Mouse (Mus musculus) left cerebral cortex, postnatal 25 days (tissue): ENCODE measurements around the gene Itgb1bp1. TPM values are rescaled to one million over a fixed set of nuclear protein-coding genes. Genes with fewer than 3 reads are reported as not detected.

Experiments used
- DNase-seq, 2 experiments: peaks; one replicate each; pipeline ENCODE4 v3.0.0; 2022; ENCODE audit warnings: low spot score in 2 of 2, mixed read lengths in 1 of 2
- intact Hi-C: fragments of 180-260 bp; cut with DNase I; formaldehyde crosslinking; loops from one replicate; pipeline ENCODE4 v1.15.1; 2025
- total RNA-seq, 2 experiments: library from RNA; stranded (reverse); gene quantifications; 2 replicates each; pipeline ENCODE4 v1.2.3; 2021

Gene Itgb1bp1
- 10 to 100 TPM; 33.0 to 35.2 TPM for total RNA-seq

- peak; percentile 99 for DNase-seq
- intact Hi-C loops, result loop anchor here (1.0 to 5.0 kb wide), 2 partner anchors 87 to 174 kb away; partner anchors contain the start of gene Adam17
Observed at GRCm38 (mm10) chr12:21286243-21286622, at the start of gene Itgb1bp1. TSS of gene Itgb1bp1 (minus strand) at chr12:21286284.

DNA sequence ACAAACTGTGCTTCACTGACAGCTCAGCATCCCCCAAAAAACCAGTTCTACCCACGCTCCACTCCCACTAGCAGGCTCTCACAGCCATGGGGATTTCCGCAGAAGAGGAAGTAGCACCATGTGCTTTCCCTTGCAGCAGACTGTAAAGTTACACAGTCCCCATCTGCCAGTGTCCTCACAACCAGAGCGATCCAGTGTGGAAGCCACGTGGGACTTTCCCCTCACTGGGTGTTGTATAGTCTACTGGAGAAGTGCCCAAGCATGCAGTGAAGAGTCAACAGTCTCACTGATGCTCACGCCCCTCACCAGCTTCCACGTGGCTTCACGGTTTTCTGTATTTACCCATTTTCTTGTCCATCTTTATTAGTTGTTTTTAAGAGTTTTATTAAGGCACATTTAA, 49.8 kb upstream of the Itgb1bp1 start:
- DNase-seq, result peak; percentile 61 to 83
- intact Hi-C loops, result no loop called here

DNA sequence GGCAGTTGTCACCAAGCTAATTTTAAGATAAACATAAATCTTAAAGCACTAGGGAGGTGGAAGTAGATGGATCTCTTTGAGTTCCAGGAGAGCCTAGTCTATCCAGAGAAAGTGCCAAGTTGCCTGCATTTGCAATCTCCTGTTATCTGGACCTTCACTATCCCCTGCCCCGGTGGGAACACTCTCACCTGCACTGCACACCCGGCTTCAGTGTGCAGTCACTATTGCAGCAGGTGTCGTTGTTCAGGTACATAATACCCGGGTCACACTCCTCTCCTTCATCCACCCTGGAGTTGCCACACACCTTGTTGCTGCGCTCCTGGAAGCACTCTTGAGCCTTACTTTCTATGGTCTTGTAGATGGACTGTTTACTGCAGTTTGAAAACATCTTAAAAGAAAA, 47.7 kb upstream of the Itgb1bp1 start:
- intact Hi-C loops, result no loop called here
- no peak for DNase-seq

DNA sequence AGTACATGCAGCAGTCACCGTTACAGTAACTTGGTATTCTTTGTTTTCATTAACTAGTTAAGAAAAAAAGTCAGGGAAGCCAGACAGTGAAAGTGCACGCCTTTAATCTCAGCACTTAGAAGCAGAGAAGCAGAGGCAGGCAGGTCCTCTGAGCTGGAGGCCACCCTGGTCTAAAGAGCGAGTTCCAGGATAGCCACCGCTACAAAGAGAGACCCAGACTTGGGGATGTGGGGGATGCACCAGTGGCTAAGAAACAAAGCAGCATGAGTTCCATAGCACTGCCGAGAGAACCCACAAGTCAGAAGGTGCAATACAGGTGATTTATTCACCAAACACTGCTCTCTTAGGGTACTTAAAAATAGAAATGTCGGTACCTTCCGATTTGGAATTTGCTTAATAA, 46.9 kb upstream of the Itgb1bp1 start:
- no peak for DNase-seq
- intact Hi-C loops, result no loop called here

DNA sequence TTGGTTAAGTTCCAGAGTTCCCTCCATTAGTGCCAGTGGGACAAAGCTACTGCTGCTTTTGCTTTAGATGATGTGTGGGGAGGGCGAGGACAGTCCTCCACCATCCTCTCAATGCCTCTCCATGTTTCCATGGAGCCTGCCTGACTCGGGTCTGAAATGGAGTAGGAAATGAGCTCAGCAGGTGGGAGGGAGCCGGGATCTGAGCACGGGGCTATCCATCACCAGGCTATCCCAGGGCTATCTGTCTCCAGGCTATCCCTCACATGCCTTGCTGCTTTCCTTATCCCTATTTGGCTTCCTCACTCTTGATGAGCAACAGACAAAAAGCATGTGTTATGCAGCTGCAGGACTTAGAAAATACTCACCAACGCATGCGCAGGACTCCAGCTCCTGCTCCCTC, 45.6 kb upstream of the Itgb1bp1 start:
- peak in 1 of 2 experiments; percentile 19 for DNase-seq
- intact Hi-C loops, result no loop called here

DNA sequence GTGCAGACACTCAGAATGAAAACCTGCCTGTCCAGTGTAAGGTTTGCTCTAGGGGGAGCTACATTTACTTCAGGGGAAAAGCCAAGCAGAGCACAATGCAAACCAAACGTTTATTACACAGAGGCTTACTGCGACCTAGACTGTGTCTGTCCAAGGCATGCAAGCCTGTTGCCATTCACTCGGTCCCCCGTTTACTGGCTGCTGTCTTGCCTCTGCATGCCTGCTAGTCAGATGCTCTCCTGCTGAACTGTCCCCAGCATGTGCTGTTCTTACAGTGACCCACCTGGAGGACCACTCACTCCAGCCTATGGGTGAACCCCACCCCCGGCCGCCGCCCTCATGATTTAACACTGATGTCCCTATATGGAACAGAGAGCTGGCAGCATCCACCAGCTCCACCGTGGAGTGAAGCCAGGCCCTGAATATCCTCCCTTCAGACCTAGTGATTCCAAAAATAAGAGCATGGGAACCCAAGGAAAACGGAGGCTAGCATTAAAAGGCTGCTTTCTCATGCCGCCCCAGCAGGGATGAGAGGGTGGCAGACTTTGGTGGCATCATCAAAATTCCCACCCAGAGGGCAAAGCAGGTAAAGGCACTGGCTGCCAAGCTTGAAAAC, 45.0 kb upstream of the Itgb1bp1 start:
- intact Hi-C loops, result no loop called here

GRCm38 (mm10) chr12:21329661-21330400, 43.7 kb upstream of the Itgb1bp1 start:
- intact Hi-C loops, result no loop called here
- no peak for DNase-seq

More for the DNA sequence above, 45.0 kb upstream of the Itgb1bp1 start:
- peak; percentile 43 to 86 for DNase-seq

DNA sequence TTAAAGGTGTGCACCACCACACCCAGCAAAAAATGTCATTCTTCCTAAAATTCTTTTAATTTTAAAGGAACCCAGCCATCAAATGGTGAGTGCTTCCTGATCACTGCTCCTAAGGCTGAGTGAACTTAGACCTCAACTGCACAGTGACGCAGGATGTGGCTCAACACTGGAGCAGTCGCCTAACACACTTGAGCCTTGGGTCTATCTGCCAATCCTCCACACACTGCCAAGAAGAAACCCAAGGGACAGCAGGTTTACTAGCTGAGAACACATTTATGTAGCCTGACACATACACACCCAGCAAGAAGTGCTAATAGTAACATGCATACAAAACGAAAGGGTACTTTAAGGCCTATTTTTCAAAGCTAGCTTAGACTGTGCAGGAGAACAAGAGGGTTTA, 40.2 kb upstream of the Itgb1bp1 start:
- DNase-seq, result no peak
- intact Hi-C loops, result no loop called here

DNA sequence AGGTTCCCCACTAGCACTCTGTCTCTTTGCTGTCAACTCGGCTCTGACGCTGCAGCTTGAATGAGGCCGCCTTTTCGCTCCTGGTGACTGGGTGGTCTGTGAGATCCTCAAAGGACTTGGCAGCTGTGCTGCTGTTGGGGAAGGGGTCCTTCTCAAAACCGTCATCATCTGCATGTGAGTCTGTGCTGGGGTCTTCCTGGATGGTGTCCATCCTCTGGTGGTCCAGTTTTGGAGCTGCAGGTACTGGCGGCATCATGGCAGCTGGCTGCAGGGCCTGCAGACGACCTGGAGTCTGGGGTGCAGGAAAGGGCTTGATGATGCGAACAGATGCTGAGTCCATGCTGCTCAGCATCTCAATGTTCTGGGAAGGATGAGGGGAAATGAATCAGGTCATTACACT, 39.2 kb upstream of the Itgb1bp1 start:
- no peak for DNase-seq
- intact Hi-C loops, result no loop called here

GRCm38 (mm10) chr12:21324101-21324500, 38.0 kb upstream of the Itgb1bp1 start:
- DNase-seq, result no peak
- intact Hi-C loops, result loop anchor here (5.0 kb wide), 1 partner anchor 392 kb away; no protein-coding TSS in a partner anchor

- no peak for DNase-seq
- intact Hi-C loops, result loop anchor here (5.0 kb wide), 1 partner anchor 391 kb away; no protein-coding TSS in a partner anchor
Observed at GRCm38 (mm10) chr12:21322856-21323255, 36.8 kb upstream of the Itgb1bp1 start.

GRCm38 (mm10) chr12:21322296-21322695, 36.2 kb upstream of the Itgb1bp1 start:
- intact Hi-C loops, result loop anchor here (5.0 kb wide), 1 partner anchor 390 kb away; no protein-coding TSS in a partner anchor
- DNase-seq, result no peak

- DNase-seq, result no peak
- intact Hi-C loops, result loop anchor here (5.0 kb wide), 1 partner anchor 389 kb away; no protein-coding TSS in a partner anchor
Observed at GRCm38 (mm10) chr12:21321170-21321569, 35.1 kb upstream of the Itgb1bp1 start.

DNA sequence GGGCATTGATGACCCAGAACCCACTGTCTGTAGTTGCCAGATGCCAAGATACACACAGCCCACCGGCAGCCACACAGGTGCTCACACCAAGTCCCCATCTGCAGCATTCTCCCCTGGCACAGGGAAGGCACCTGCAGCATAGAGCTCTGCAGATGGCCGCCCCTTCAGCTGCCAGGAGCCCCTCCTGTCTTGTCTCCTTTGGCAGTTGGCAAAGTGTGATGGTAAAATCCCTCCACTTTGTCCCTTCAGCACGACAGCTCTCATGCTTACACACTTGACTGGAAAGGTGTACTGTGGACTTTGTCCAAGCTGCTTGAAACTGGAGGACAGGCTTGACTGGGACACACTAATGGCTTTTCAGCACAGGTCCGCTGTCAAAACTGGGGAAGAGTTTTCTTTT, 34.2 kb upstream of the Itgb1bp1 start:
- intact Hi-C loops, result loop anchor here (5.0 kb wide), 1 partner anchor 388 kb away; no protein-coding TSS in a partner anchor
- no peak for DNase-seq

DNA sequence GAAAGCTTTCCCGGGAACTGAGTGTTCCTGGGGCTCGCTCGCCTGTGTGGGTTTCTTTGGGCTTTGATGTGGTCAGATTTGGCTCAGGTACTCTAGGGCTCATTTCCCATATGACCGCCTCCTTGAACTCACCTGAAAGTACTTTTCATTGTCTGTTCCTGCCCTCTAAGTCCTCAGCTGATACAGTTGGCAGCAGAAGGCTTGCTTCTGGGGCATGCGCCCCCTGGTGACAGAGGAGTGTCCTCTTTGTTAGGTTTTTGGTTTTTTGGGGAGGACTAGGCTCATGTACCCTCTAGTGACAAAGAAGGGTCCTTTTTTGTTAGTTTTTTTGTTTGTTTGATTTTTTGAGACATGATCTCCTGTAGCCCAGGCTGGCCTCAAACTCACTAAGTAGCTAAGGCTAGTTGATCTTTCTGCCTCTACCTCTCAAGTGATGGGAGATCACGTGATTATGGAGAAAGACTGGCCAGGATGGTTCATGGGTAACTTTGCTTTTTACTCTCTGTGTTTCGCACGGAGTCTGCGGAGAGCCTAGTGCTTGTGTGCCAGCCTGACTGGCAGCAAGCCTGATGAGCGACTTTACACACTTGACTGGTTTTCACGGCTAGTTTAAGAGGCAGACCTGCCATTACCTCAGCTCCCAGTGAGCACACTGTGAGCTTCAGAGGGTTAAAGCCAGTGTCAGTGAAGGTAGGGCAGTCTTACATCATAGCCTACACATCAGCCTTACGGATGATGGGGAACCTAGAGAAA, 32.2 kb upstream of the Itgb1bp1 start:
- DNase-seq, result peak; percentile 54 to 70
- intact Hi-C loops, result loop anchor here (10.0 kb wide), 1 partner anchor 296 kb away; no protein-coding TSS in a partner anchor

DNA sequence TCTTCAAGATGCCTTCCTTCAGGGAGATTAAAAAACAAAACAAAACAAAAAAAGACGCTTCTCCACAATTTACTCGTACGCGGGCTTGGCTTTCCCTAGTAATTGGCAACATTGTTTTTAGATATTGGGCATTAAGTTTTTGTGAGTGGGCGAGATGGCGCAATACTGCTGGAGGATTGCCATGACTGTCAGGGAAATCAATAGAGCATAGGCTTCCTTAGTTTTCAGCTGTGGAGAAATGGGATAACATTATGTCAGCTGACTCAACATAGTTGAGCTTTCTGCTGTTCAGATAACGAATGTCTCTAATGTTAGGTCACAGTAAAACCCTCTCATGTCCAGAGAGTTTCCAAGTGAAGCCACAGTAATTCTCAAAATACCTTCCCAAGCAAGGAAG, 30.8 kb upstream of the Itgb1bp1 start:
- DNase-seq, result peak in 1 of 2 experiments; percentile 12
- intact Hi-C loops, result loop anchor here (10.0 kb wide), 1 partner anchor 298 kb away; no protein-coding TSS in a partner anchor

DNA sequence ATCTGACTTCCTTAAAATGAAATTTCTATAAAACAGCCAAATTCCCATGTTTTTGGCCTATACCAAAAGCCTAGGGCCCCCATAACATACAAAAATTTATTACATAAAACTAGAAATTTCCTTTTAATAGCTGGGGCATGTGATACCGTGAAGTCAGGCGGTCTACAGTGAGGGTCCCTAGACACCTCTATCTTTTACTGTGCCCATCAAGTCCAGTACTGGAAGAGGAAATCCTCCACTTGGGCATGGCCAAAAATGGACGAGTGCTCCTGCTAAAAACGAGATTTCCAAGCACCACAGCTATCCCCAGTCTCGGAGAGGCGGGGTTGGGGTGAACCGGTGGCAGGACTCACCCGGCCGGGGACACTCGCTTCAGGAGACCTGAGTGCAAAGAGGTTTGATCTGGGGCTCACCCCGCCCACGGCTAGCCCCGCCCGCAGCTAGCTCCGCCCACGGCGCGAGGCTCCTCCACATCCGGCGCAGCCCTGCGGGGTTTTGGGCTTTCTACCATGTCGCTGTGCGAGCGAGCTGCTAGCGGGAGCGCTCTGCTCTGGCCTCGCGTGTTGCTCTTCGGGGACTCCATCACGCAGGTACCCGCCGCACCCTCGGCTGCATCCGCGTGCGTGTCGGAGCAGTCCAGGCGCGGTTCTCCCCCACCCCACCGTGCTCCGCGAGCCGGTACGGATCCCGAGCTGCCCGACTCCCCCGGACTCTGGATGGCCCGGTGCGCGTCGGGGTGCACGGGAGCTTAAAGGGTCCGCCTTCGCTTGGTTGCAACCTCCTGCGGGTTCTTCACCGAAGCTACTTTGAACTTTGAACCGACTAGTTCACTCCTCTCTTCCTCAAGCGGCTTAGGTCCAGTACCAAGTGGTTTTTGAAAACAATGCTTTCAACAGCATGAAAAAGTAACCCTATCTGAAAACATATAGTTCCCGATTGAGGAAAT, 30.1 kb upstream of the Itgb1bp1 start, which contains the start of gene Iah1:
Gene Iah1 (plus strand): TSS at position 467 of the 946 bp plus-strand sequence.
- intact Hi-C loops, result loop anchor here (10.0 kb wide), 1 partner anchor 299 kb away; no protein-coding TSS in a partner anchor
- DNase-seq, result peak; percentile 79

DNA sequence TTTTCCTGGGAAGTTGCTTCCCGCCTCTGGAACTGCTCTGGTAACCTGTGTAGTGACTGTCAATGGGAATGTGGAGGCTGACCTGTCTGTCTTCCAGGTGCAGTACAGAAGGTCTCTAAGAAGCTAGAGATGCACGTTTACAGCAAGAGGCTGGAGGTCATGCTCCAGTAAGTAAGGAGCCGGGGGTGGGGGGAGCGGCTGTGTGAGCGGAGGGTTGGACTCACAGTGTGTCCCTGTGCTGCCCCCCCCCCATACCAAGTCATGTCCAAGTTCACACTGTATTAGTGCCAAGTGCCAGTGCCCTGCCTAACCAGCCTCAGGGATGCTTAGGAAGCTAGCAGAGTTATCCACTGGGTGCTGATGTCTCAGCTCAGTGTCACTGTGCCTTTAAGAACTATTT, 26.1 kb upstream of the Itgb1bp1 start:
- DNase-seq, result no peak
- intact Hi-C loops, result loop anchor here (10.0 kb wide), 1 partner anchor 303 kb away; no protein-coding TSS in a partner anchor

- no peak for DNase-seq
- intact Hi-C loops, result no loop called here
Observed at GRCm38 (mm10) chr12:21306721-21307120, 20.6 kb upstream of the Itgb1bp1 start.
